Comparison of ENCODE assay signal across 8 mouse cellular contexts in the genomic region with DNA sequence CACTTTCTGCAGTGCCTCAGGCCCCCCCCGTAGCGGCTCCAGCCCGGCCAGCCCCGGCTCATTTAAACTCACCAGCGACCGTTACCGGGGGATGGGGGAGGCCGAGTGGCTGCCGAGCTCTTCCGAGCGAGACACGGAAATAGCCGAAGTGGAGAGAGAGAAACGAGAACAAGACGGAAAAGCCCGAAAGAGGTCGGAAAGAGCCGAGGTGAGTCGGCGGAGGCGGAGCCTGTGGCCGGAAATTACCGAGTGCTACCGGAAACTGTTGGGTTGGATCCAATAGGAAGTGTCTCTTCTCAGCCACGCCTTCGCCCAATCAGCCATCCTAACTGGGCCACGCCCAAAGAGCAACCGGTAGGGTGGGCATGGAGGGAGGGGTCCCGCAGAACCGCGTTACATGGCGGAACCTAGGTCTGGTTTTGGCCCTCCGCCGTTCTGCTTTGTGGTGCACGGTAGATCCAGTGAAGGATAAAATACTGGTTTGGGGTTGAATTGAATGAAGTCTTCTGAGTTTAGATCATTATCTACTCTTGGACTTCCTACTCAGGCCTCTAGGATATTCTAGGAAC. TPM values are rescaled to one million over a fixed set of nuclear protein-coding genes. Genes with fewer than 3 reads are reported as not detected.
DNase-seq lines count a peak whose midpoint lies in the region; ATAC-seq and TF ChIP-seq lines count a peak whose summit lies in the region.

A gene (minus strand): TSS at position 215 of the 569 bp plus-strand sequence.
A gene (plus strand): TSS at position 258 of the 569 bp plus-strand sequence.

- peak within 1 kb of the TSS; percentile 87 for H3K4me3 ChIP-seq in hindbrain, embryonic 13.5 days

- in situ Hi-C loops in Patski (cut with MboI; ENCODE audit: low pct_unique_long_range_greater_than_20kb) = no loop called here

- H3K9me3 ChIP-seq in hindbrain, embryonic 13.5 days = no peaks in the 10 kb centered on the region

- H3K9ac ChIP-seq in hindbrain, embryonic 13.5 days = peak within 1 kb of the TSS; percentile 99

- under 1% methylated on average over 35 of the region's 35 CpGs for WGBS in hindbrain, embryonic 13.5 days

- peak within 1 kb of the TSS; percentile 90 for H3K27ac ChIP-seq in hindbrain, embryonic 13.5 days

- POLR2A ChIA-PET in Patski (lab: Charles Lee) = no interaction called here

- ATAC-seq in Patski = peak; percentile 78
- peak; percentile 95 for ATAC-seq in hindbrain, embryonic 13.5 days (ENCODE audit: low FRiP score)

- CTCF ChIA-PET in Patski (lab: Charles Lee) = interaction anchor here (0.7 to 1.3 kb wide), 2 partner anchors 10 to 40 kb away, joined by 3 to 4 read pairs; no protein-coding TSS in a partner anchor

- TF ChIP-seq CTCF in Patski (IDR thresholded peaks at IDR 0.05) = no peak

- H3K4me1 ChIP-seq in hindbrain, embryonic 13.5 days (replicated peaks) = peaks cover 28% of the 10 kb centered on the region

- DNase-seq in Patski (ENCODE audit: low read depth, low spot score) = peak; percentile 97
- peak; percentile 100 for DNase-seq in cerebellum, postnatal 14 days
- peak; percentile 99 to 100 for DNase-seq in frontal cortex, postnatal 14 days (ENCODE audit: low spot score in 2 of 2)
- DNase-seq in layer of hippocampus, postnatal 25 days (ENCODE audit: extremely low spot score in 1 of 2, low spot score in 1 of 2) = peak; percentile 100
- DNase-seq in lung, postnatal 25 days (ENCODE audit: low spot score) = peak; percentile 97
- peak; percentile 100 for DNase-seq in retina, embryonic 14.5 days (ENCODE audit: low spot score)
- peak; percentile 99 for DNase-seq in thymus, postnatal 4 days

- no peaks in the 10 kb centered on the region for H3K27me3 ChIP-seq in Patski
- H3K27me3 ChIP-seq in hindbrain, embryonic 13.5 days = 0 out of 2 replicates have a peak, but pooled peaks cover 2% of the 10 kb centered on the region

- H3K36me3 ChIP-seq in hindbrain, embryonic 13.5 days = no peaks in the 10 kb centered on the region

- peak within 1 kb of the TSS; percentile 75 for H3K4me2 ChIP-seq in hindbrain, embryonic 13.5 days

RNA-seq across cellular contexts. Expression of the first gene that starts in this region (rescaled TPM):
- 43.9 TPM for polyA plus RNA-seq in Patski (2021)
- 38.7 and 39.6 TPM in 2 replicates for polyA plus RNA-seq in hindbrain, embryonic 13.5 days (2015; fragmentation: Nextera tagmentation; extraction: Ambion mirVana)
- 10 to 100 TPM; 58.1 to 63.2 TPM for total RNA-seq in layer of hippocampus, postnatal 25 days (2021)

RNA-seq across cellular contexts. Expression of the second gene that starts in this region (rescaled TPM):
- 1.3 TPM for polyA plus RNA-seq in Patski (2021)
- 5.3 and 6.7 TPM in 2 replicates for polyA plus RNA-seq in hindbrain, embryonic 13.5 days (2015; fragmentation: Nextera tagmentation; extraction: Ambion mirVana)
- total RNA-seq in layer of hippocampus, postnatal 25 days (2021) = 1 to 10 TPM; 2.3 to 3.9 TPM

Comparison
In these comparisons a context has a peak if more than half of its experiments do, and no peak if none do; other contexts are left out.
1. Peak in every context shown above with its lines: DNase-seq, ATAC-seq, H3K4me3 ChIP-seq and H3K27ac ChIP-seq.